Mouse (Mus musculus) myocyte (in vitro differentiated cells): Measurements from ENCODE around the gene Sf3a1. TPM values are rescaled to one million over a fixed set of nuclear protein-coding genes. Genes with fewer than 3 reads are reported as not detected.

Source experiments
- H3K27me3 ChIP-seq: one replicate; pipeline ENCODE4 v1.6.1; 2011; ENCODE audit not compliant: control insufficient read depth, insufficient read depth, insufficient read length
- H3K36me3 ChIP-seq: one replicate; pipeline ENCODE4 v1.6.1; 2011; ENCODE audit not compliant: control insufficient read depth, insufficient read depth
- H3K4me2 ChIP-seq: one replicate; pipeline ENCODE4 v1.6.1; 2011; ENCODE audit warnings: low read depth, control low read depth
- H3K4me3 ChIP-seq: one replicate; pipeline ENCODE4 v1.5.1; 2011; ENCODE audit warnings: mild to moderate bottlenecking, control low read depth, moderate library complexity
- H3K79me2 ChIP-seq: one replicate; pipeline ENCODE4 v1.6.1; 2011; ENCODE audit not compliant: control insufficient read depth, insufficient read depth
- H3ac ChIP-seq: one replicate; pipeline ENCODE4 v1.6.1; 2011; ENCODE audit not compliant: control insufficient read depth, insufficient read length
- CEBPB ChIP-seq: IDR thresholded peaks from 2 replicates; pipeline ENCODE4 v1.6.1; 2011; ENCODE audit warnings: mild to moderate bottlenecking, moderate library complexity; ENCODE audit not compliant: poor library complexity, insufficient read depth, severe bottlenecking
- E2F4 ChIP-seq: IDR thresholded peaks from one replicate; pipeline ENCODE4 v1.6.1; 2011; ENCODE audit warnings: mild to moderate bottlenecking, control low read depth, moderate library complexity; ENCODE audit not compliant: insufficient read depth
- MAX ChIP-seq: IDR thresholded peaks from one replicate; pipeline ENCODE4 v1.6.1; 2011; ENCODE audit warnings: low read depth, mild to moderate bottlenecking, control low read depth
- MYOD1 ChIP-seq, 3 experiments: IDR thresholded peaks; one replicate each; pipeline ENCODE4 v1.6.1; 2011; ENCODE audit warnings: control low read depth in 2 of 3, low read depth in 2 of 3, mild to moderate bottlenecking in 2 of 3, moderate library complexity in 1 of 3; ENCODE audit not compliant: insufficient read length in 2 of 3, control insufficient read depth in 1 of 3
- MYOG ChIP-seq, 3 experiments: IDR thresholded peaks; one replicate each; pipeline ENCODE4 v1.6.1; 2011; ENCODE audit warnings: control low read depth in 2 of 3, low read depth in 2 of 3, mild to moderate bottlenecking in 2 of 3; ENCODE audit not compliant: insufficient read length in 2 of 3, control insufficient read depth in 1 of 3, insufficient read depth in 1 of 3
- POLR2A ChIP-seq: IDR thresholded peaks from one replicate; pipeline ENCODE4 v1.6.1; 2011; ENCODE audit warnings: low read depth, mild to moderate bottlenecking, control low read depth, moderate library complexity; ENCODE audit not compliant: insufficient read length
- POLR2AphosphoS2 ChIP-seq: IDR thresholded peaks from one replicate; pipeline ENCODE4 v1.6.1; 2011; ENCODE audit warnings: low read depth, control low read depth; ENCODE audit not compliant: insufficient read length
- REST ChIP-seq: IDR thresholded peaks from one replicate; pipeline ENCODE4 v1.6.1; 2011; ENCODE audit warnings: mild to moderate bottlenecking, control low read depth, moderate library complexity; ENCODE audit not compliant: insufficient read depth, insufficient read length
- SRF ChIP-seq: IDR thresholded peaks from one replicate; pipeline ENCODE4 v1.6.1; 2011; ENCODE audit warnings: low read depth; ENCODE audit not compliant: control insufficient read depth, insufficient read length
- TCF12 ChIP-seq: IDR thresholded peaks from one replicate; pipeline ENCODE4 v1.6.1; 2011; ENCODE audit warnings: mild to moderate bottlenecking, control low read depth; ENCODE audit not compliant: poor library complexity, insufficient read depth, severe bottlenecking
- TCF3 ChIP-seq: IDR thresholded peaks from one replicate; pipeline ENCODE4 v1.6.1; 2011; ENCODE audit warnings: low read depth, control low read depth; ENCODE audit not compliant: insufficient read length
- USF1 ChIP-seq: IDR thresholded peaks from one replicate; pipeline ENCODE4 v1.6.1; 2011; ENCODE audit warnings: low read depth, mild to moderate bottlenecking, control low read depth, moderate library complexity
- polyA plus RNA-seq: library from polyadenylated mRNA; unstranded; fragments of >200 nt; fragmentation: generic; extraction: Trizol; gene quantifications from one replicate; pipeline ENCODE4 v1.2.1, GENCODE M21; 2012; ENCODE audit warnings: missing spikeins

The Sf3a1 gene
- polyA plus RNA-seq, 1 experiment: 47.0 TPM

DNA sequence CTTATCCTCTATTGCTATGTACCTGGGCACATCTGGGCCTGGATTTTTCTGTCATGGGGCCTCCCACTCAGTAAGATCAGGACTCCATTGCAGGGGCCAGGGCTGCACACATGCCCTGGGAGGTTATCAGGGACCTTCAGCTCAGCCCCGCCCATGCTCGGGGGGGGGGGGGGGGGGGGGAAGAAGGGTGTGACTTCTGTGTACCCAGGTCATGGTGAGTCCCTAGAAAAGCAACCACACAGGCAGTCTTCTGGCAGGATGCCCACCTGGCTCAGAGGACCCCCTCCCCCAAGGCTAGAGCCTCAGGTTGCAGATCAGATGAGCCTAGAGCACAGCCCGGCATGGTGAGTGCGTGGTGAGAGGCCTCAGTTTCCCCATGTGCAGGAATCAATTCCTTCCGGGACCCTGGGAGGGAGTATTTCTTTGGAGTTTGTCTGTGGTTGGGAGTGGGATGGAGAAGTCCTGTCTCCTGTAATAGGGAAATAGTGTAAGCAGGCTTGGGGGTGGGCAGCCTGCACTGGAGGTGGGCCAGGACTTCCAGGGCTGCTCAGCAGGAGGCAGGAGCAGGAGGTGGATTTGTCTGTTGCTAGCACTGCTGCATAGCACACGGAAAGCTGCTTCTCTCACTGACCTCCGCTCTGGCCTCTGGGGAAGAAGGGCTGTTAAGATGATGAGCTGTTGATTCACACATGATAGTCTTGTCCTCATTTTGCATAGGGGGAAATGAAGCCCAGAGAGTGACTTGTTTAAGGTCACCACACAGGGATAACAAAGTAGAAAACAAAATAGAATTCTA, 63.4 kb downstream of the Sf3a1 start:
- Histone ChIP-seq H3K4me2 (no peak overlapping the region), H3ac (no peak overlapping the region), H3K79me2 (no peaks in the 10 kb centered on the region), H3K27me3 (no peaks in the 10 kb centered on the region), H3K4me3 (no peak overlapping the region), H3K36me3 (no peaks in the 10 kb centered on the region)
- no peak for TF ChIP-seq CEBPB
- TF ChIP-seq MYOD1 (IDR thresholded peaks at IDR 0.05; ENCODE audit: control insufficient read depth in 1 of 3, insufficient read length in 2 of 3, low read depth in 2 of 3): no peak
- TF ChIP-seq TCF3: no peak
- TF ChIP-seq SRF: no peak
- no peak for TF ChIP-seq REST
- no peak for TF ChIP-seq POLR2A
- no peak for TF ChIP-seq TCF12
- TF ChIP-seq E2F4: no peak
- no peak for TF ChIP-seq POLR2AphosphoS2
- TF ChIP-seq USF1: no peak
- no peak for TF ChIP-seq MYOG (IDR thresholded peaks at IDR 0.05; ENCODE audit: control insufficient read depth in 1 of 3, insufficient read depth in 1 of 3, insufficient read length in 2 of 3, low read depth in 2 of 3)
- no peak for TF ChIP-seq MAX

DNA sequence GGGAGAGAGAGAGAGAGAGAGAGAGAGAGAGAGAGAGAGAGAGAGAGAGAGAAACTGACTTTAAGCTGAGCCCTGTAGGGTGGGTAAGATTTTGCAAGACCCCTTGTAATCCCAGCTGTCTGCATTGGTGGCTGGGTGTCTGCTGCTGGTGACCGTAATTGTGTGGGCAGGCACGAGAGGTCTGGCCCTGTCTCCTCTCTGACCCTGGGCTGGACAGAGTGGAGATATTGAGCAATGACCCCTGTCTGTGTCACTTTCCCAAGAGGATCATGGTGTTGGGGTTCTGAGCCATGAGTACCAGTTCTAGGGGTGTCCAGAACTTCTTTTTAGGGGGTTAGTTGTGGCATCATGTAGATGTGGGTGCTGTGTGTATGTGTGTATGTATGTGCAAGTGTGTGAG, 64.1 kb downstream of the Sf3a1 start:
- no peaks in the 10 kb centered on the region for H3K79me2 ChIP-seq
- H3K4me3 ChIP-seq: no peak overlapping the region
- TF ChIP-seq USF1: no peak
- no peak for TF ChIP-seq E2F4
- no peak for TF ChIP-seq MYOD1 (IDR thresholded peaks at IDR 0.05; ENCODE audit: control insufficient read depth in 1 of 3, insufficient read length in 2 of 3, low read depth in 2 of 3)
- TF ChIP-seq TCF3: no peak
- TF ChIP-seq POLR2AphosphoS2: no peak
- no peak overlapping the region for H3K4me2 ChIP-seq
- H3ac ChIP-seq: no peak overlapping the region
- no peaks in the 10 kb centered on the region for H3K36me3 ChIP-seq
- H3K27me3 ChIP-seq: no peaks in the 10 kb centered on the region

DNA sequence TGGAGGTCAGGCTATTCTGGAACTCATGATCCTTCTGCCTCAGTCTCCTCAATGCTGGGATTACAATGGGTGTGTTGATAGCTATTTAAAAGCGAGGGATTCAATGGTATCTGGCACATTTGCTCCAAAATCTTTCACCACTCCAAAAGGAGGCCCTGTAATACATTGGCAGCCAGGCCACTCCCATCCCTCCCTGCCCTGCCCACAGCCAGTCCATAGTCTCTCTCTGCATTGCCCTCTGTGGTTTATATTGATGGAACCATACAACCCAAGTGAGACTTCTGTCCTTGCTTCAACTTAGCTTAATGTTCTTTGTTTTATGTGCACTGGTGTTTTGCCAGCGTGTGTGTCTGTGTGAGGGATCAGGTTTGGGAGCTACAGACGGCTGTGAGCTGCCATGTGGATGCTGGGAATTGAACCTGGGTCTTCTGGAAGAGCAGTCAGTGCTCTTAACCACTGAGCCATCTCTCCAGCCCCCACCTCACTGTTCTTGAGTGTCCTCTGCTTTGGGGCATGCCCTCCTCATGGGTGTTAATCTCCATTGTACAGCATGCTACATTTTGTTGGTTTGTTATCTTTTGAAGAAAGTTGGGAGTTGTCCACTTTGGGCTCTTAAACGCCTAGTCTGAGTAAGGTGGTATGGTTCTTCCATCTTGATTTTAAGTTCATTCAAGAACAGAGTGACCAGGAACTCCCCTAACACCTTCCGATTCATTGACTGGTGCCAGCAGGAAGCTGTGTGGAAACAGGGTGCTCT, 66.6 kb downstream of the Sf3a1 start:
- Histone ChIP-seq H3K4me2 (no peak overlapping the region), H3K4me3 (no peak overlapping the region), H3K79me2 (no peaks in the 10 kb centered on the region), H3K27me3 (no peaks in the 10 kb centered on the region), H3K36me3 (no peaks in the 10 kb centered on the region), H3ac (no peak overlapping the region)
- TF ChIP-seq MAX: no peak
- no peak for TF ChIP-seq MYOG (IDR thresholded peaks at IDR 0.05; ENCODE audit: control insufficient read depth in 1 of 3, insufficient read depth in 1 of 3, insufficient read length in 2 of 3, low read depth in 2 of 3)
- TF ChIP-seq POLR2AphosphoS2: no peak
- no peak for TF ChIP-seq CEBPB
- TF ChIP-seq MYOD1 (IDR thresholded peaks at IDR 0.05; ENCODE audit: control insufficient read depth in 1 of 3, insufficient read length in 2 of 3, low read depth in 2 of 3): no peak
- TF ChIP-seq TCF3: no peak
- TF ChIP-seq E2F4: no peak
- TF ChIP-seq USF1: no peak
- TF ChIP-seq SRF: no peak
- TF ChIP-seq TCF12: no peak
- TF ChIP-seq POLR2A: no peak
- TF ChIP-seq REST: no peak

DNA sequence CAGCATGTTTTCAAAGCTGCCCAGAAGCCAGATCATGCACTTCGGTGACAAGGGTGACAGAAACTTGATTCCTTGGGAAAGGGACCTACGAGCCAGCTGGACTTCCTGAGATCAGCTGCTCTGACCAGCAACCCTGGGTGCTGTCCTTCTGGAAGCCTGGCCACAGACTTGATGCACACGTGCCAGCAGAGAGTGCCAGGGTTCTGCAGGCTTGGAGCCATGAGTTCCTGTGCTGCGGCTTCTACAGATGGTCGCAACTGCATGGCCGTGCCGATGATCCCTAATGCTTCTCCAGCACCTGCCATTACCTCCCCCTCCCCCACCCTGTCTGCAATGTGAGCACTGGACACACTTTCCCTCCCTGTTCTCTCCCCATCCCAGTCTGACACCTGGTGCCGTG, 68.3 kb downstream of the Sf3a1 start:
- H3K4me3 ChIP-seq: no peak overlapping the region

More for the DNA sequence above, 68.3 kb downstream of the Sf3a1 start:
- H3K4me2 ChIP-seq: no peak overlapping the region
- TF ChIP-seq MAX (no peak), POLR2AphosphoS2 (no peak), MYOD1 (IDR thresholded peaks at IDR 0.05; ENCODE audit: control insufficient read depth in 1 of 3, insufficient read length in 2 of 3, low read depth in 2 of 3) (peak; percentile 59 to 66 (median 66)), CEBPB (no peak), MYOG (IDR thresholded peaks at IDR 0.05; ENCODE audit: control insufficient read depth in 1 of 3, insufficient read depth in 1 of 3, insufficient read length in 2 of 3, low read depth in 2 of 3) (peak; percentile 67 to 95 (median 78)), TCF3 (peak; percentile 53), E2F4 (no peak), POLR2A (no peak), SRF (no peak), TCF12 (peak; percentile 39), REST (no peak), USF1 (no peak)
- H3K36me3 ChIP-seq: no peaks in the 10 kb centered on the region
- no peaks in the 10 kb centered on the region for H3K79me2 ChIP-seq
- no peak overlapping the region for H3ac ChIP-seq
- no peaks in the 10 kb centered on the region for H3K27me3 ChIP-seq
